Mouse (Mus musculus) stomach, postnatal 0 days (tissue): ENCODE results near the gene Olfr70. TPM values are rescaled to one million over a fixed set of nuclear protein-coding genes. Genes with fewer than 3 reads are reported as not detected.

Source experiments
- ATAC-seq: fragments of 200-750 bp; cut with Nextera tagmentation; 2 replicates; pipeline ENCODE4 v1.8.0; 2017; ENCODE audit not compliant: low FRiP score, low TSS enrichment
- DNase-seq: peaks from one replicate; pipeline ENCODE4 v3.0.0-alpha.2; 2016; ENCODE audit warnings: low spot score
- H3K27ac ChIP-seq: fragments of 300-500 bp; sonication (generic); replicated peaks from 2 replicates; pipeline ENCODE4 v1.5.1; 2014; ENCODE audit warnings: mild to moderate bottlenecking, control low read depth
- H3K27me3 ChIP-seq: fragments of 300-500 bp; sonication (generic); 2 replicates; pipeline ENCODE4 v1.6.1; 2014; ENCODE audit warnings: low read length; ENCODE audit not compliant: control insufficient read depth, insufficient read depth
- H3K36me3 ChIP-seq: fragments of 300-500 bp; sonication (generic); 2 replicates; pipeline ENCODE4 v1.6.1; 2014; ENCODE audit warnings: low read length, mixed read lengths; ENCODE audit not compliant: control insufficient read depth, insufficient read depth
- H3K4me1 ChIP-seq: fragments of 300-500 bp; sonication (generic); replicated peaks from 2 replicates; pipeline ENCODE4 v1.6.1; 2014; ENCODE audit warnings: antibody characterized with exemption; ENCODE audit not compliant: control insufficient read depth, insufficient read depth
- H3K4me2 ChIP-seq: fragments of 300-500 bp; sonication (generic); replicated peaks from 2 replicates; pipeline ENCODE4 v1.6.1; 2014; ENCODE audit warnings: low read depth, mild to moderate bottlenecking, control low read depth, moderate library complexity
- H3K4me3 ChIP-seq: fragments of 300-500 bp; sonication (generic); 2 replicates; pipeline ENCODE4 v1.5.1; 2014; ENCODE audit warnings: low read depth, low read length, control low read depth
- H3K9ac ChIP-seq: fragments of 300-500 bp; sonication (generic); 2 replicates; pipeline ENCODE4 v1.6.1; 2014; ENCODE audit warnings: mild to moderate bottlenecking, low read length, control low read depth, mixed read lengths
- H3K9me3 ChIP-seq: fragments of 300-500 bp; sonication (generic); 2 replicates; pipeline ENCODE4 v1.6.1; 2016; ENCODE audit warnings: low read length; ENCODE audit not compliant: control insufficient read depth
- CTCF ChIP-seq: IDR thresholded peaks from 2 replicates; pipeline ENCODE4 v1.5.1; 2016; ENCODE audit warnings: antibody characterized with exemption, low read depth, mild to moderate bottlenecking, moderate library complexity
- EP300 ChIP-seq: optimal IDR thresholded peaks from 2 replicates; pipeline ENCODE3; 2016; ENCODE audit warnings: antibody characterized with exemption
- WGBS: fragments of 180-500 bp; shearing (Covaris S2); extraction: QIAGEN DNeasy Blood & Tissue Kit; methylation state at CpG from one replicate; pipeline ENCODE4 v1.1.7; 2014; 5-methylcytosine and 5-hydroxymethylcytosine counted together
- polyA plus RNA-seq: library from polyadenylated mRNA; unstranded; fragments of >200 nt; fragmentation: Nextera tagmentation; extraction: Ambion mirVana; gene quantifications from 2 replicates; pipeline ENCODE4 v1.2.1, GENCODE M21; 2015

Olfr70 gene
- polyA plus RNA-seq, 1 experiment from 2014 or later = not detected

GRCm38 (mm10) chr4:43673703-43674102 lies 26.9 kb downstream of the Olfr70 start:
- Histone ChIP-seq H3K9me3 (no peaks in the 10 kb centered on the region), H3K4me1 (0 out of 2 replicates have a peak, but pooled peaks cover 4% of the 10 kb centered on the region), H3K9ac (no peak overlapping the region), H3K4me3 (no peak overlapping the region), H3K27me3 (no peaks in the 10 kb centered on the region), H3K36me3 (no peaks in the 10 kb centered on the region; the same call in 1 of the 2 replicates), H3K27ac (no peak overlapping the region), H3K4me2 (no peak overlapping the region)
- TF ChIP-seq CTCF (no peak), EP300 (no peak)
- 71% methylated on average over 8 of the region's 8 CpGs for WGBS
- ATAC-seq (no peak), DNase-seq (no peak)

GRCm38 (mm10) chr4:43672070-43672469 lies 28.5 kb downstream of the Olfr70 start:
- DNase-seq = peak; percentile 89
- H3K27ac ChIP-seq = no peak overlapping the region
- no peak overlapping the region for H3K9ac ChIP-seq
- H3K4me2 ChIP-seq = no peak overlapping the region
- no peaks in the 10 kb centered on the region; the same call in 1 of the 2 replicates for H3K36me3 ChIP-seq
- H3K27me3 ChIP-seq = no peaks in the 10 kb centered on the region
- 15% methylated on average over 2 of the region's 2 CpGs for WGBS
- 0 out of 2 replicates have a peak, but pooled peaks have one; percentile 11 for ATAC-seq
- H3K9me3 ChIP-seq = no peaks in the 10 kb centered on the region
- TF ChIP-seq CTCF (peak; percentile 89), EP300 (no peak)
- H3K4me3 ChIP-seq = no peak overlapping the region
- 0 out of 2 replicates have a peak, but pooled peaks cover 4% of the 10 kb centered on the region for H3K4me1 ChIP-seq

- no peak for TF ChIP-seq CTCF
- TF ChIP-seq EP300 = no peak
- Histone ChIP-seq H3K4me2 (peak overlapping the region; percentile 93), H3K4me3 (peak overlapping the region; percentile 83), H3K36me3 (no peaks in the 10 kb centered on the region), H3K9me3 (no peaks in the 10 kb centered on the region), H3K27ac (peak overlapping the region; percentile 73), H3K9ac (peak overlapping the region; percentile 90), H3K4me1 (0 out of 2 replicates have a peak, but pooled peaks cover 4% of the 10 kb centered on the region), H3K27me3 (no peaks in the 10 kb centered on the region)
- no peak for DNase-seq
- WGBS = 0% methylated on average over 20 of the region's 25 CpGs
- ATAC-seq = no peak
Observed at GRCm38 (mm10) chr4:43669428-43669794, 31.2 kb downstream of the Olfr70 start.

- 2% methylated on average over 41 of the region's 41 CpGs for WGBS
- Histone ChIP-seq H3K9ac (peak within 1 kb of the TSS; percentile 90), H3K27me3 (no peaks in the 10 kb centered on the region), H3K27ac (peak within 1 kb of the TSS; percentile 73), H3K36me3 (no peaks in the 10 kb centered on the region), H3K4me1 (0 out of 2 replicates have a peak, but pooled peaks cover 4% of the 10 kb centered on the region), H3K9me3 (no peaks in the 10 kb centered on the region), H3K4me2 (peak within 1 kb of the TSS; percentile 93), H3K4me3 (peak within 1 kb of the TSS; percentile 83)
- DNase-seq = peak; percentile 93
- no peak for TF ChIP-seq CTCF
- TF ChIP-seq EP300 = no peak
- peak; percentile 95 for ATAC-seq
Observed at GRCm38 (mm10) chr4:43668782-43669427, 31.7 kb downstream of the Olfr70 start, which contains the start of the genes Tmem8b and Fam221b. Tmem8b (plus strand) TSS chr4:43668971. Fam221b (minus strand) TSS chr4:43669145.

DNA sequence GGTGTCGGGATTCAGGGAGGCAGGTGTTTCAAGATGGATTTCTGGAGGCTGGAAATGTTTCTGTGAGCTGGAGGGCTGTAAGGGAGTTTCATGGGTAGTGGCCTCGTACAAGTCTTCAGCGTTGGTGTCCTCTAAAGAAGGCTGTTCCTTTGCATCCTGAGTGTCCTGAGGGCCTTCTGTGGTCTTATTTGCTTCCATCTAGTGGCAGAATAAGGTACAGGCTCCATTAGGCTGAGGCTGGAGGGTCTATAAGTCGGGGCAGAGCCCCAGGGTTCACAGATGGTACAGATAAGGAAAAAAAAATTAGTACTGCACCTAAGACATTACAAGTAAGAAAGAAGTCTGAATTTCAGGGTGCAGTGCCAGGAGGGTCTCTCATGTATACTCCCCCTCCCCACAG lies 34.2 kb downstream of the Olfr70 start:
- ATAC-seq = no peak
- H3K4me2 ChIP-seq = no peak overlapping the region
- no peaks in the 10 kb centered on the region for H3K27me3 ChIP-seq
- H3K9ac ChIP-seq = no peak overlapping the region
- no peaks in the 10 kb centered on the region for H3K9me3 ChIP-seq
- no peak overlapping the region for H3K27ac ChIP-seq
- no peak for DNase-seq
- H3K4me3 ChIP-seq = no peak overlapping the region
- TF ChIP-seq EP300 = no peak
- peak; percentile 70 for TF ChIP-seq CTCF
- WGBS = 24% methylated on average over 4 of the region's 4 CpGs
- no peaks in the 10 kb centered on the region for H3K36me3 ChIP-seq
- H3K4me1 ChIP-seq = 0 out of 2 replicates have a peak, but pooled peaks cover 4% of the 10 kb centered on the region

DNA sequence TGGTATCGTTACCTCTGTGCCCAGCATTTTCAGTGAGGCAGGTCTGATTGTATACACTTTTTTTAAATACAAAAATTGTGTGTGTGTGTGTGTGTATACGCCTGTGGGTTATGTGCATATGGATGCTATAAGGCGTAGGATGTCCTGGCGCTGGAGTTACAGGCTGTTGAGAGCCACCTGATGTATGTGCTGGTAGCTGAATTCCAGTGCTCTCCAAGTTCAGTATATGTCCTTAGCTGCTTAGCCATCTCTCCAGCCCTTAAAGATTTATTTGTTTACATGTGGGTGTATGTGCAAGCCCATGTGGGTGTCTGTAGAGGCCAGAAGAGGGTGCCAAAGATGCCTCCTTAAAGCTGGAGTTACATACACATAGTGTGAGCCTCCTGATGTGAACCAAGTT lies 43.5 kb downstream of the Olfr70 start:
- Histone ChIP-seq H3K27ac (no peak overlapping the region), H3K4me3 (peak overlapping the region; percentile 73; the same call in 1 of the 2 replicates), H3K4me2 (peak overlapping the region; percentile 63; the same call in 1 of the 2 replicates), H3K36me3 (no peaks in the 10 kb centered on the region), H3K9me3 (no peaks in the 10 kb centered on the region), H3K9ac (no peak overlapping the region), H3K27me3 (no peaks in the 10 kb centered on the region), H3K4me1 (no peaks in the 10 kb centered on the region)
- DNase-seq = no peak
- 60% methylated on average over 4 of the region's 4 CpGs for WGBS
- TF ChIP-seq EP300 (no peak), CTCF (peak; percentile 28)
- ATAC-seq = no peak
